Mouse (Mus musculus) Muller cell, postnatal 12 days (primary cell): Measurements from ENCODE around the gene Bace2.
A peak's percentile ranks its signal among the peaks of the same experiment; 100 is the strongest.

Source experiments
- DNase-seq: peaks from one replicate; pipeline ENCODE4 v3.0.0-alpha.2; 2015; ENCODE audit errors: inconsistent ontology term

Bace2 gene

DNA sequence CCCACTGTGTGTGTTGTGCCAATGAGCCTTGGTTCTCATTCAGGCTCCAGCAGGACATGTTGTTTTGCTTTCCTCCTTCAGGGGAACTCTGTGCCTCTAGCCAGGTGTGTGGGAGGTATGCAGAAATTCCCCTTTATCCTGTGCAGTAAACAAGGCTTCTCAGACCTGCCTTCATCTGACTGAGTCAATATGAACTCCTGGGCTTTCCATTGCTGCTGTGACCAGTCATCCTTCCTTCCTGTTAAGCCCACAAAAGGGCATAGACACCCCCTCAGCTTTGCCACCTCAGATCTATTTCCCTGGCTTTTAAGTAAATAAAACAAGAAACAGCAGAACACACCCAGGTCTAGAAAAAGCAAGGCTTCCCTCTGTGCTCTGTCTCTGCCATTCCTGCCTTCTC is 45.2 kb downstream of the Bace2 start:
- DNase-seq = no peak

DNA sequence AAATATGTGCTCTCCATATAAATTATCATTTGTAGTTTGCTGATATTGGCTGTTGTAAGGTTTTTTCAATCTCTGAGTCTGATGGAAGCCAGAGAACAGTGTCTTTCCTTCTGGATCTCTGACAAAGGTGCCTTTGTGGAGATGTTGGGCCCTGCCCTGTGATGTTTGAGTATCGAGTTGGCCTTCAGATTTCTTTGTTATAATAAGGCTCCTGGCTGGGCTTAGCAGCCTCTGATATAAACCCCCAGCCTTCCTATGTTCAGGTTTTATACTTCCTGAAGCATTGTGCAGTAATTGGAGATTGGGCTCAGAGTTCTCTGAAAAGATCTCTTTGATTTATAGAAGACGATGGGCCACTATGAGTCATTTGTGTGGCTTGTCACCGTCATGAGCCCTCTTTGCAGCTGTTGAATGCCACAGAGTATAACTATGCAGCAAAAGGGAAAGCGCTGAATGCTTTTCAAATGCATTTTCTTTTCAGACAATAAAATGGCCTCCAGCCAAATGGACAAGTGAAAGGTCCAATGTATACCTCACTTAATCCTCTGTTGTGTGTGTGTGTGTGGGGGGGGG is 45.8 kb downstream of the Bace2 start:
- peak; percentile 74 for DNase-seq

- no peak for DNase-seq
Observed at GRCm38 (mm10) chr16:97405476-97406012, 49.0 kb downstream of the Bace2 start.

DNA sequence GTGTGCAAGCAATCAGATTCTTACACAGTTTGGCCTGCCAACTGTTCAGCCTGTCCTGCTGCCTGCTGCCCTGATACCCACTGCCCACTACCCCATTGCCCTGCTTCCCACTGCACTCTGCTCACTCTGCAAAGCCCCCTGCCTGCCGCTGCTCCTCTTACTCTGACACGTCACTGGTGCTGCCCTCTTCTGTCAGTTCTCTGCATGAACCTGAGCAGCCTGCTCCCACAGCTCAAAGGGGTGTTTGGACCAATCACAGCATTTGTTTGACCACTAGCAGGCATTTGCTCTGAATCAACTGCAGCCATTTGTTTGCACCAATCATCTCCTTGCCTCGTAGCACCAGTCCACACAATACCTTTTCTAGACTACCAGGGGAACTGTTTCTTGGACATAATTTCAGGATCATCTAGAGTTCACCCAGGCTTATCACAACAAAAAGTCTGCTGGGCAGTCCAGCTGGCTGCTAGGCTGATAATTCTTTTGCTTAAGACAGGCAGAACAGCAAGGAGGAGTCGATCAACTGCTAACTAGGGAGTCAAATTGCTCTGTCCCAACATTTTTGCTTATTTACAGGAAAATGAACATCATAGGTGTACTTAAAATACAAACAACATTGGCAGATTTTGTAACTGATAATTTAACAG is 61.5 kb downstream of the Bace2 start:
- peak; percentile 62 for DNase-seq

- no peak for DNase-seq
Observed at GRCm38 (mm10) chr16:97418749-97419453, 62.4 kb downstream of the Bace2 start.

- DNase-seq = no peak
Observed at GRCm38 (mm10) chr16:97421671-97422070, 65.1 kb downstream of the Bace2 start.

DNA sequence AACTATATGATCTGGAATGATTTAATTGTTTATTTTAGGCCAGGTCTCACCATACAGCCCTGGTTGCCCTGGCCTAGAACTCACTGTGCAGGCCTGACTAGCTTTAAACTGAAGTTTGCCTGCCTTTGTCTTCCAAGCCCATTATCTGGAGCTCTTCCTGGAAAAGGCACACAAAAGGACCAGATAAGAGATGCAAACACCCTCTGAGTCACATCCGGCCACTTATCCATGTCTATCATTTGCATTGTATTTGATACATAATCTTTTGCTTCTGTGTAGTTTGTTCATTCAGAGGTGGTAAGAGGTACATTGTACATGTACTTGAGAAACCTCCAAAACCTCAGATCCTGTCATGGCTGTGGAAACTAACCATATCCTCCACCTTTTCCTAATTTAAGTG is 67.1 kb downstream of the Bace2 start:
- DNase-seq = no peak

DNA sequence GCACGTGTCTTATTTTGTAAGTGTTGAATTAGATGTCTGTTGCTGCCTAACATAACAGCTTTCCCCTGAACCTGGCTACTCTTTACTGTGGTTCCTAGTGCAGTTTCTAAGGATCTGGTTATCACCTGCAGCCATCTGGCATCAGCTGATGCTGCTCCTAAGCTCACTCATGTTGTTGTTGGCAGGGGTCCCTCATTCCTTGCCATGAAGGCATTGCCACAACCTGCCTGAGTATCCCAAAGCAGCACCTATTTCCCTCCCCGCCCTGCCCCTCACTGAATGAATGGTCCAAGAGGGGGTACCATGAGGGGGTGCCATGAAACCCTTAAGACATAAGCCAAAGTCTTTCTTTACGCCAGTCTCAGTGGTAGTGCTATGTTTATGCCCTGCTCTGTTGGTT is 71.5 kb downstream of the Bace2 start:
- DNase-seq = no peak

DNA sequence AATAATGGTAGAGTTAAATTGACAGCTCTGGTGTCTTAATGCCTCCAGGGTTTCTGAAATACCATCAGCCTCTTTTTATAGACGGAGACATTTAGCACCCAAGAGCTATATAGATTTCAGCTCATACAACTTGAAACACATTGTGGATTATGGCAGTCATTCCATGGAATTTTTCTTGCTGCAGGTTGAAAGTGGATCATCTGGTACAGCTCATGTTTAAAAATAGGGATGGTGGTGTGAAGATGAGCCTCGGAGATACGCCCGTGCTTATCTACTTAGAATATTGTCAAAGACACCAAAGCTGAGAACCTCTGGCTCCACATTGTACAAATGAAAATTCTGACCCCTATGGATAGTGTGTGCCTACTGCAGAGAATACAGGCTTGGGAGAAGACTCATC is 73.5 kb downstream of the Bace2 start:
- DNase-seq = no peak

DNA sequence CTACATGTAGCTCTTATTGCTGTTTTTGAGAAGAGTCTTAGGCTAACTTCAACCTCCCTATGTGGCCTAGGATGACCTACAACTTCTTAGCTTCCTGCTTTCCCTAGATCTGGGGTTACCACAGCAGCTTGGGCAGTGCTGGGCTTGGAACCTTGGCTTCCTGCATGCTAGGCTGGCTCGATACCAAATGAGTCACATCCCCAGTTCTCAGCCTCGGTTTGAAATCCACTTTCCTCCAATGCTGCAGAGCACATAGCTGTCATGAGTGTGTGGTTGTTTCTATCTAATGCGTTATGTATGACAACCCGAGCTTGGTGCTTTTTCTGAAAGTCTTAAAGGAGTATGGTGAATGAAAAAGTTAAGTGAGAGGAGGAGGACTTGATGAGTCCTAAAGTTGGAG is 74.8 kb downstream of the Bace2 start:
- peak; percentile 62 for DNase-seq

- no peak for DNase-seq
Observed at GRCm38 (mm10) chr16:97434206-97434605, 77.7 kb downstream of the Bace2 start.

- DNase-seq = peak; percentile 70
Observed at GRCm38 (mm10) chr16:97437448-97438056, 81.0 kb downstream of the Bace2 start.

DNA sequence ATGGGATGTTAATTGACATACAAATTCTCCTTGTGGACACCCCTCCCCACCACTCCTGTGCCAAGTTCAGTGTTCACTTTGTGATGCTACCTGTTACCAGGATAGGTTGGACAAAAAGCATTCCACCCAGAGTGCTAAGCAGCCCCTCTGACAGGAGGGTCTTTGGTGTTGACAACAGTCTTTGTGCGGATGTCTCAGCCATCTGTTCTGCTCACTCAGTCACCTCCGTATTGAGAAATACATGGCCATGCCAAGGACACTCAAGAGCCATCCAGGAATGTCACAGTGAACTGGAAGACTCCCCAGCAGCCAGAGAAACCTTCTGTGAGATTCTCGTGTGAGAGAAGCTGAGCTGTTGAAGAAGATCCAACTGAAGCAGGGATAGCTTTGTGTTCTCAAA is 81.6 kb downstream of the Bace2 start:
- DNase-seq = no peak

DNA sequence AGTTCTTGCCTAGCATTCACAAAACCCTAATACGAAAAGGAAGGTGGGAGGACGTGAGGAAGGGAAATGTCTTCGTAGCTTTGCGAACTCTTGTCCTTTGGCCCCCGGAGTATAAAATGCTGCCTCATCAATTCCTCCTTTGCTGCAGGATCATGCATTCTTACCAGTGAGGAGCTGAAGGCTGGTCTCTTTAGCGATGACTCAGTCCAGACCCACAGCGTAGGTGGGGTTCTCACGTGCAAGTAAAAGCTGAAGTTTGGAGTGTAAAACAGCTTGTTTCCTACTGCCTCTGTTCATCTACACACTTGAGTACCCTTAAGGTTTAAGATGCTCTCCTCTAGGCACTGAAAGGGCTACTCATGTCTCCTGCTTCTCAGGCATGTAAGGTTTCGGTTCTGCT is 85.4 kb downstream of the Bace2 start:
- DNase-seq = no peak

- peak; percentile 56 for DNase-seq
Observed at GRCm38 (mm10) chr16:97443670-97444263, 87.2 kb downstream of the Bace2 start.

DNA sequence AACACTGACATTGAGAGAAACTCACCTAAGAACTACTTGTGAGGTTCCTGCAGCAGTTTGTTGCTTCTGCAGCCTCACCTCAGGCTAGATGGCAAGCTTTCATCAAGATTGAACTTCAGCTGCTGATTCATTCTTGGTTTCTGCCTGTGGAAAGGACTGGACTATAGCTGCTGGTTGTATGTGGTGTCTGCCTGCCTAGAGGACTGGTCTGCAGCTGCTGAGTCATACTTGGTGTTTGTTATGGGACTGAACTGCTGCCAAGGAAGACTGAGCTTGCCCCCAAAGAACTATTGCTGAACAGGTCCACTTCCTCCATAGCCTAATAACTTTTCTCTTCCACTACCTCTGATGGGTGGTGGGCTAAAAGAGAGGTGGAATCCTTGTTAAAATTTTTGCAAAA is 90.8 kb downstream of the Bace2 start:
- peak; percentile 26 for DNase-seq

DNA sequence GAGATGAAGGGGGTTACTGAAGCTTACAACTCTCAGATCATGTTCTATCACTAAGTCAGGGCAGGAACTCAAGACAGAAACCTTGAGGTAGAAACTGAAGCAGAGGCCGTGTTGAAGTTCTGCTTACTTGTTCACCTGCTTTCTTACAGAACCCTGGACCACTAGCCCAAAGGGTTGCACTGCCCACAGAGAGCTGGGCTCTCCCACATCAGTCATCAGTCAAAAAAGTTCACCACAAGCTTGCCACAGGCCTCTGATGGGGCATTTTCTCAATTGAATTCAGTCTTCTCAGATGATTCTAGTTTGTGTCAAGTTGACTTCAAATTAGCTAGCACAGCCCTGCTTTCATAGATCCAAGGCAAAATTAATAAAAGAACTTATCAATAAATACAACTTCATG is 103.3 kb downstream of the Bace2 start:
- DNase-seq = no peak

DNA sequence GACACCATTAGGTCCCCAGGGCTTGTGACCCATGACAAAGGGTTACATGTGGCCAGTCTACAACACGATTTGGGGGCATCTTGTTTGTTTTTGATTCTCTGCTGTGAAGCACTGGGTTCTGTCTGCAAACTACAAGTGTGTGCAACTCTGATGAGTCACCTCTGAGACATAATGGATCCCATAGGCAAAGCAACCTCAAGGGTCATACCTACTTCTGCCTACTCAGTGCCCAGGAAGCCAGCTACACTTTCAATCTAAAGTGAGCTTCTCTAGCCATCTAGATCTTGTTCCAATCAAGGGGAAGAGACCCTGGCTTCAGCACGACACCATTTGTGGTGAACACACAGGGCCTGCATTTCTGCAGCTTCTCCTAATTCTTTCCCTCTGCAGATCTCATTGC is 104.7 kb downstream of the Bace2 start:
- no peak for DNase-seq

DNA sequence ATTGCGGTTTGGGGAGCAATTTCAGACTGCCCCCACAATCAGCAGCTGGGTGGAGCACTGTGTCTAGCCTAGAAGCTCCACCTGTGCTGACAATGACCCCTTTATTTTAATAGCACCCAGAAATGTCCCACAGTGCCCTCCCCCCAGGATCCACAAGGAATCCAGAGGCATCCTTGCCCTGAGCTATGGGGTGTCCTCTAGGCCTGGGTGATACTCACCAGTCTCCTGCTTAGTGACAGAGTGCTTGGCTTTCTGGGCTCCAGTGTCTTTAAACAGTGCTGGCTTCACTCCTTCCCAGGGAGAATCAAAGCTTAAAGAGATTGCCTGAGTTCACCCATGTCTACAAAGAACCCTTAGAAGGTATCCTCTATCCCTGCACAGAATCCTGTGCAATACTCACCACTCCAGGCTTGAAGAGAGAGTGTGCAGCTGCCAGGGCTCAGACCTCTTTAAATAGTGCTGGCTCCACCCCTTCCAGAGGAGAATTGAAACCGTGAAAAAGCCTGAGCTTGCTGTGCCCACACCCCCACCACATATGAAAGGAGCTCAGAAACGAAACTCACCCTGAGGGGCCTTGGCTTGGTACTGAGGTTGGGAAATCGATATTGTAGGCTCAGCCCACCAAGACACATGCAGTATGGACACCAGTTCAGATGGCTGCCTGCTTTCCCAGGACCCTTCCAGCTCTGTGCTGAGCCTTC is 106.1 kb downstream of the Bace2 start, which contains the start of gene Mx1:
Gene Mx1 (minus strand): TSS at position 427 of the 701 bp plus-strand sequence.
- peak; percentile 21 for DNase-seq

- DNase-seq = peak; percentile 35
Observed at GRCm38 (mm10) chr16:97466182-97466957, 109.8 kb downstream of the Bace2 start.

DNA sequence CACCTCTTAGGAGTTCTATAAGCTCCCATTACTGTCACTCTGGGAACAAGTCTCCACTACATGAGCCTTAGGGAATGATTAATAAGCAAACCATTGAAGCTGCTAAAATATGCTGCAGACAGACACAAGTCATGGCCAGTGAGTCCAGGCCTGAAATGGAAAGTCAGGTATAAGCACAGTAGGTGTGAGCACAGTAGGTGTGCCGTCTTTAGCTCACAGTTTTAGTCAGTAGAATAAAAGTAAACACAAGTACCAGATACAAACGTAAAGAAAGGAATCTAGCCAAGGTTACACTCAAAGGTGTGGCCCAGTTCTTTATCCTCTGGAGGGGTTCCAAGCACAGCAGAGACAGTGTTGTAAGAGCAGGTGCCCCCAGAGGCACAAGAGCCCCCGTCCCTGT is 110.9 kb downstream of the Bace2 start:
- DNase-seq = no peak
